Mouse (Mus musculus): ENCODE measurements around the gene Xdh. TPM values are rescaled to one million over a fixed set of nuclear protein-coding genes. Genes with fewer than 3 reads are reported as not detected.
A peak's percentile ranks its signal among the peaks of the same experiment; 100 is the strongest.

The Xdh gene
- total and polyA plus RNA-seq, 2 experiments from 2014 or later: 2.3 to 20.4 TPM

- TF ChIP-seq CTCF (IDR thresholded peaks at IDR 0.05; ENCODE audit: low read depth) (no peak), EP300 (IDR thresholded peaks at IDR 0.05; ENCODE audit: low read depth) (no peak)
- H3K36me3 ChIP-seq (replicated peaks; ENCODE audit: control insufficient read depth, insufficient read depth, low read length): no peaks in the 10 kb centered on the region
- H3K4me2 ChIP-seq (ENCODE audit: low read depth, low read length): no peak overlapping the region
- H3K27me3 ChIP-seq (ENCODE audit: control insufficient read depth, insufficient read depth, low read length): no peaks in the 10 kb centered on the region
- 71% methylated on average over 9 of the region's 9 CpGs for WGBS
- no peak for DNase-seq (ENCODE audit: low spot score)
- H3K4me3 ChIP-seq (ENCODE audit: low read depth, low read length): no peak overlapping the region
- H3K9me3 ChIP-seq (replicated peaks; ENCODE audit: control insufficient read depth, low read length): no peaks in the 10 kb centered on the region
- no peak overlapping the region for H3K9ac ChIP-seq (replicated peaks; ENCODE audit: low read depth, low read length)
- no peak overlapping the region for H3K27ac ChIP-seq (ENCODE audit: low read depth)
- no peaks in the 10 kb centered on the region for H3K4me1 ChIP-seq (ENCODE audit: control insufficient read depth, insufficient read depth)
- ATAC-seq (ENCODE audit: insufficient read depth, low read depth): no peak
Measured at GRCm38 (mm10) chr17:73964856-73965255, 14.9 kb upstream of the Xdh start.

GRCm38 (mm10) chr17:73962628-73963043 lies 12.6 kb upstream of the Xdh start:
- peak; percentile 83 for ATAC-seq (ENCODE audit: insufficient read depth, low read depth)
- no peak overlapping the region for H3K4me2 ChIP-seq (ENCODE audit: low read depth, low read length)
- H3K27me3 ChIP-seq (ENCODE audit: control insufficient read depth, insufficient read depth, low read length): no peaks in the 10 kb centered on the region
- H3K4me1 ChIP-seq (ENCODE audit: control insufficient read depth, insufficient read depth): no peaks in the 10 kb centered on the region
- no peaks in the 10 kb centered on the region for H3K36me3 ChIP-seq (replicated peaks; ENCODE audit: control insufficient read depth, insufficient read depth, low read length)
- H3K9me3 ChIP-seq (replicated peaks; ENCODE audit: control insufficient read depth, low read length): no peaks in the 10 kb centered on the region
- H3K9ac ChIP-seq (replicated peaks; ENCODE audit: low read depth, low read length): no peak overlapping the region
- no peak overlapping the region for H3K4me3 ChIP-seq (ENCODE audit: low read depth, low read length)
- DNase-seq (ENCODE audit: low spot score): peak; percentile 69
- WGBS: 29% methylated on average over 2 of the region's 2 CpGs
- TF ChIP-seq EP300 (IDR thresholded peaks at IDR 0.05; ENCODE audit: low read depth) (peak; percentile 93), CTCF (IDR thresholded peaks at IDR 0.05; ENCODE audit: low read depth) (no peak)
- H3K27ac ChIP-seq (ENCODE audit: low read depth): peak overlapping the region; percentile 78

GRCm38 (mm10) chr17:73961801-73962403 lies 11.9 kb upstream of the Xdh start:
- H3K36me3 ChIP-seq (replicated peaks; ENCODE audit: control insufficient read depth, insufficient read depth, low read length): no peaks in the 10 kb centered on the region
- H3K27ac ChIP-seq (ENCODE audit: low read depth): peak overlapping the region; percentile 70
- H3K4me3 ChIP-seq (ENCODE audit: low read depth, low read length): no peak overlapping the region
- no peaks in the 10 kb centered on the region for H3K4me1 ChIP-seq (ENCODE audit: control insufficient read depth, insufficient read depth)
- no peak for TF ChIP-seq EP300 (IDR thresholded peaks at IDR 0.05; ENCODE audit: low read depth)
- TF ChIP-seq CTCF (IDR thresholded peaks at IDR 0.05; ENCODE audit: low read depth): no peak
- H3K4me2 ChIP-seq (ENCODE audit: low read depth, low read length): no peak overlapping the region
- ATAC-seq (ENCODE audit: insufficient read depth, low read depth) (no peak), DNase-seq (ENCODE audit: low spot score) (no peak)
- H3K27me3 ChIP-seq (ENCODE audit: control insufficient read depth, insufficient read depth, low read length): no peaks in the 10 kb centered on the region
- no peak overlapping the region for H3K9ac ChIP-seq (replicated peaks; ENCODE audit: low read depth, low read length)
- H3K9me3 ChIP-seq (replicated peaks; ENCODE audit: control insufficient read depth, low read length): no peaks in the 10 kb centered on the region
- 47% methylated on average over 1 of the region's 1 CpGs for WGBS

- H3K4me1 ChIP-seq (ENCODE audit: control insufficient read depth, insufficient read depth): no peaks in the 10 kb centered on the region
- 77% methylated on average over 4 of the region's 4 CpGs for WGBS
- no peak overlapping the region for H3K4me2 ChIP-seq (ENCODE audit: low read depth, low read length)
- DNase-seq (ENCODE audit: low spot score) (no peak), ATAC-seq (ENCODE audit: insufficient read depth, low read depth) (no peak)
- H3K36me3 ChIP-seq (replicated peaks; ENCODE audit: control insufficient read depth, insufficient read depth, low read length): no peaks in the 10 kb centered on the region
- H3K27ac ChIP-seq (ENCODE audit: low read depth): no peak overlapping the region
- H3K27me3 ChIP-seq (ENCODE audit: control insufficient read depth, insufficient read depth, low read length): no peaks in the 10 kb centered on the region
- TF ChIP-seq EP300 (IDR thresholded peaks at IDR 0.05; ENCODE audit: low read depth) (no peak), CTCF (IDR thresholded peaks at IDR 0.05; ENCODE audit: low read depth) (no peak)
- no peaks in the 10 kb centered on the region for H3K9me3 ChIP-seq (replicated peaks; ENCODE audit: control insufficient read depth, low read length)
- H3K4me3 ChIP-seq (ENCODE audit: low read depth, low read length): no peak overlapping the region
- no peak overlapping the region for H3K9ac ChIP-seq (replicated peaks; ENCODE audit: low read depth, low read length)
Measured at GRCm38 (mm10) chr17:73960745-73961144, 10.7 kb upstream of the Xdh start.

- H3K4me2 ChIP-seq (ENCODE audit: low read depth, low read length): no peak overlapping the region
- no peak overlapping the region for H3K4me3 ChIP-seq (ENCODE audit: low read depth, low read length)
- no peaks in the 10 kb centered on the region for H3K4me1 ChIP-seq (ENCODE audit: control insufficient read depth, insufficient read depth)
- no peak for ATAC-seq (ENCODE audit: insufficient read depth, low read depth)
- no peak for TF ChIP-seq CTCF (IDR thresholded peaks at IDR 0.05; ENCODE audit: low read depth)
- no peak for TF ChIP-seq EP300 (IDR thresholded peaks at IDR 0.05; ENCODE audit: low read depth)
- DNase-seq (ENCODE audit: low spot score): no peak
- no peaks in the 10 kb centered on the region for H3K36me3 ChIP-seq (replicated peaks; ENCODE audit: control insufficient read depth, insufficient read depth, low read length)
- H3K9ac ChIP-seq (replicated peaks; ENCODE audit: low read depth, low read length): no peak overlapping the region
- no peaks in the 10 kb centered on the region for H3K27me3 ChIP-seq (ENCODE audit: control insufficient read depth, insufficient read depth, low read length)
- H3K9me3 ChIP-seq (replicated peaks; ENCODE audit: control insufficient read depth, low read length): no peaks in the 10 kb centered on the region
- 68% methylated on average over 4 of the region's 4 CpGs for WGBS
- H3K27ac ChIP-seq (ENCODE audit: low read depth): no peak overlapping the region
Measured at GRCm38 (mm10) chr17:73952103-73952521, 2.1 kb upstream of the Xdh start.

GRCm38 (mm10) chr17:73950970-73951369 lies 974 bp upstream of the Xdh start:
- no peak overlapping the region for H3K4me3 ChIP-seq (ENCODE audit: low read depth, low read length)
- H3K36me3 ChIP-seq (replicated peaks; ENCODE audit: control insufficient read depth, insufficient read depth, low read length): no peaks in the 10 kb centered on the region
- no peaks in the 10 kb centered on the region for H3K9me3 ChIP-seq (replicated peaks; ENCODE audit: control insufficient read depth, low read length)
- no peaks in the 10 kb centered on the region for H3K27me3 ChIP-seq (ENCODE audit: control insufficient read depth, insufficient read depth, low read length)
- no peaks in the 10 kb centered on the region for H3K4me1 ChIP-seq (ENCODE audit: control insufficient read depth, insufficient read depth)
- TF ChIP-seq CTCF (IDR thresholded peaks at IDR 0.05; ENCODE audit: low read depth) (no peak), EP300 (IDR thresholded peaks at IDR 0.05; ENCODE audit: low read depth) (no peak)
- DNase-seq (ENCODE audit: low spot score) (no peak), ATAC-seq (ENCODE audit: insufficient read depth, low read depth) (no peak)
- no peak overlapping the region for H3K4me2 ChIP-seq (ENCODE audit: low read depth, low read length)
- WGBS: 74% methylated on average over 5 of the region's 5 CpGs
- no peak overlapping the region for H3K9ac ChIP-seq (replicated peaks; ENCODE audit: low read depth, low read length)
- H3K27ac ChIP-seq (ENCODE audit: low read depth): no peak overlapping the region

Measured in heart, postnatal 0 days (tissue).